Mouse (Mus musculus): Measurements from ENCODE around the gene Slfn5. TPM values are rescaled to one million over a fixed set of nuclear protein-coding genes. Genes with fewer than 3 reads are reported as not detected.
"Not testable (repeated sequence)": the region's sequence is repeated elsewhere in the genome, so short reads cannot be mapped to it uniquely, and the experiment has no call there.

The Slfn5 gene
- polyA plus RNA-seq, 1 experiment: not detected

DNA sequence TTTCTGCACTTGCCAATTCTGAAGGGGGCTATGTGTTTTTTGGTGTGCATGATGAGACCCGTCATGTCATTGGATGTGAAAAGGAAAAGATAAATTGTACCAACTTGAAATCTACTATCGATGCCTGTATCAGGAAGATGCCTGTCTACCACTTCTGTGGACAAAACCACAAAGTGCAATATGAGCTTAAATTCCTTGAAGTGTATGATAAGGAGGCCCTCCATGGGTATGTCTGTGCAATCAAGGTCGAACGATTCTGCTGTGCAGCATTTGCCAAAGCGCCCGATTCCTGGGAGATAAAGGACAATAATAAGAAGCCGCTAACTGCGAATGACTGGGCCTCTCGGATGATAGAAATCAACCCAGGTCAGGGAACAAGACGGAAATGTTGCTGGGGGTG lies 5.8 kb downstream of the Slfn5 start:
- Histone ChIP-seq H3K4me3 (ENCODE audit: insufficient read depth, low read depth, low read length) (no peak overlapping the region), H3K27ac (ENCODE audit: insufficient read depth, low read depth, low read length) (no peak overlapping the region), H3K4me1 (ENCODE audit: control insufficient read depth, insufficient read depth, low read length) (peaks cover 4% of the 10 kb centered on the region; the same call in 1 of the 2 replicates)
- no peak for TF ChIP-seq CTCF (IDR thresholded peaks at IDR 0.05; ENCODE audit: insufficient read depth, low read depth, low read length)
- no peak for TF ChIP-seq POLR2A (IDR thresholded peaks at IDR 0.05; ENCODE audit: insufficient read depth, low read depth, low read length)
- WGBS: 86% methylated on average over 10 of the region's 10 CpGs

GRCm38 (mm10) chr11:82959613-82960012 lies 8.5 kb downstream of the Slfn5 start:
- Histone ChIP-seq H3K4me3 (ENCODE audit: insufficient read depth, low read depth, low read length) (no peak overlapping the region), H3K4me1 (ENCODE audit: control insufficient read depth, insufficient read depth, low read length) (no peaks in the 10 kb centered on the region), H3K27ac (ENCODE audit: insufficient read depth, low read depth, low read length) (no peak overlapping the region)
- TF ChIP-seq CTCF (IDR thresholded peaks at IDR 0.05; ENCODE audit: insufficient read depth, low read depth, low read length): no peak
- no peak for TF ChIP-seq POLR2A (IDR thresholded peaks at IDR 0.05; ENCODE audit: insufficient read depth, low read depth, low read length)
- 10% methylated on average over 4 of the region's 4 CpGs for WGBS

GRCm38 (mm10) chr11:82961743-82962142 lies 10.6 kb downstream of the Slfn5 start:
- 52% methylated on average over 2 of the region's 2 CpGs for whole genome bisulfite sequencing
- H3K4me3 ChIP-seq (ENCODE audit: insufficient read depth, low read depth, low read length): no peak overlapping the region
- H3K27ac ChIP-seq (ENCODE audit: insufficient read depth, low read depth, low read length): no peak overlapping the region
- no peaks in the 10 kb centered on the region for H3K4me1 ChIP-seq (ENCODE audit: control insufficient read depth, insufficient read depth, low read length)
- TF ChIP-seq POLR2A (IDR thresholded peaks at IDR 0.05; ENCODE audit: insufficient read depth, low read depth, low read length): no peak

GRCm38 (mm10) chr11:82962215-82962614 lies 11.1 kb downstream of the Slfn5 start:
- WGBS: 92% methylated on average over 8 of the region's 8 CpGs
- no peaks in the 10 kb centered on the region for H3K4me1 ChIP-seq (ENCODE audit: control insufficient read depth, insufficient read depth, low read length)
- no peak for TF ChIP-seq CTCF (IDR thresholded peaks at IDR 0.05; ENCODE audit: insufficient read depth, low read depth, low read length)
- no peak for TF ChIP-seq POLR2A (IDR thresholded peaks at IDR 0.05; ENCODE audit: insufficient read depth, low read depth, low read length)
- no peak overlapping the region for H3K27ac ChIP-seq (ENCODE audit: insufficient read depth, low read depth, low read length)
- no peak overlapping the region for H3K4me3 ChIP-seq (ENCODE audit: insufficient read depth, low read depth, low read length)

DNA sequence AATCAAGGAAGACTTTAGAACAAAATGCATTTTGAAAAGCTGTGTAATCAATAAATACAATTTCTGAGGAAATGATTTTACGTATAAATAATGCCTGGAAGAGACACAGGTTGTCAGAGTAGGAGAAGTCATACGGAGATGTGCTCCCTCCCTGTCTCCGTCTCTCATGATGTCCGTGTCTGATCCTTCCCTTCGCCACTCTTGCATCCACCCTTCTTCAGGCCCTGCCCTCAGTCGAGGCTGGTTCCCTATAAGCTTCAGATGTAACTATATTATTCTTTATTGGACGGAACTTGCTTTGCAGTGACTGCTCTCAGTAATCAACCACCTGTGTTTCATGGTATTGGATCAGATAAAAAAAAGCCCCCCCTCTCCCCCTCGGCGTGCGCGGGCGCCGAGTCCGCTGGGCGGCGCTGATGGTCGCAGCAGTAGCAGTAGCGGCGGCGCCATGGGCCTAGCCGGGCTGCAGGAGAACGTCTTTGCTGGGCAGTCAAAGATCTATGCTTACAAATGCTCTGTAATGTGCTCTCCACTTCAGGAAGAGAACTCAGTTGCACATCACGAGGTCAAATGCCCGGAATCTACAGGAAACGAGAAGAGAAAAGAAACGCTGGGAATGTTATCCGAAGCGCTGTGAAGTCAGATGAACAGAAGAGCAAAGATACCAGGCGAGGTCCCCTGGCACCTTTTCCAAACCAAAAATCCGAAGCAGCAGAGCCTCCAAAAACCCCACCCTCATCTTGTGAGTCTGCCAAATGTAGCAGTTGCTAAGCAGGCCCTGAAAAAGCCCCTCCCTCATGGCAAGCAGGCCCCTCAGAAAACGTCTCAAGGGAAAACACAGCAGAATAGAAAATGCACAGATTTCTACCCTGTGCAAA lies 19.8 kb downstream of the Slfn5 start:
- WGBS: 12% methylated on average over 31 of the region's 31 CpGs
- H3K27ac ChIP-seq (ENCODE audit: insufficient read depth, low read depth, low read length): no peak overlapping the region
- peaks cover 5% of the 10 kb centered on the region for H3K4me1 ChIP-seq (ENCODE audit: control insufficient read depth, insufficient read depth, low read length)
- TF ChIP-seq CTCF (IDR thresholded peaks at IDR 0.05; ENCODE audit: insufficient read depth, low read depth, low read length) (peak; percentile 56; the same call in 1 of the 2 replicates), POLR2A (IDR thresholded peaks at IDR 0.05; ENCODE audit: insufficient read depth, low read depth, low read length) (no peak)
- H3K4me3 ChIP-seq (ENCODE audit: insufficient read depth, low read depth, low read length): peak overlapping the region; percentile 18

DNA sequence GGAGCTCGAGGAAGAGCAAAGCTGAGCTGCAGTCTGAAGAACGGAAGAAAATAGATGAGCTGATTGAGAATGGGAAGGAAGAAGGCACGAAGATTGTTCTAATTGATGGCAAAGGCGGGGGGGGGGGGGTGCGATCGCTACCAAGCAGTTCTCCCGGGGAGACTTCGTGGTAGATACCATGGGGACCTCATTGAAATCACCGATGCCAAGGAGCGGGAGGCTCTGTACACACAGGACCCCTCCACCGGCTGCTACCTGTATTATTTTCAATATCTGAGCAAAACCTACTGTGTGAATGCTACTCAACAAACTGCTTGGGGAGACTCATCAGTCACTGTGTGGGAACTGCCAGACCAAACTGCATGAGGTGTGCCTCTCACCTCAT lies 20.4 kb downstream of the Slfn5 start:
- TF ChIP-seq CTCF (IDR thresholded peaks at IDR 0.05; ENCODE audit: insufficient read depth, low read depth, low read length) (no peak), POLR2A (IDR thresholded peaks at IDR 0.05; ENCODE audit: insufficient read depth, low read depth, low read length) (no peak)
- 63% methylated on average over 11 of the region's 11 CpGs for WGBS
- no peak overlapping the region for H3K4me3 ChIP-seq (ENCODE audit: insufficient read depth, low read depth, low read length)
- H3K27ac ChIP-seq (ENCODE audit: insufficient read depth, low read depth, low read length): no peak overlapping the region
- peaks cover 5% of the 10 kb centered on the region for H3K4me1 ChIP-seq (ENCODE audit: control insufficient read depth, insufficient read depth, low read length)

- Histone ChIP-seq H3K4me1 (ENCODE audit: control insufficient read depth, insufficient read depth, low read length) (peaks cover 5% of the 10 kb centered on the region), H3K27ac (ENCODE audit: insufficient read depth, low read depth, low read length) (no peak overlapping the region), H3K4me3 (ENCODE audit: insufficient read depth, low read depth, low read length) (no peak overlapping the region)
- no peak for TF ChIP-seq POLR2A (IDR thresholded peaks at IDR 0.05; ENCODE audit: insufficient read depth, low read depth, low read length)
- no peak for TF ChIP-seq CTCF (IDR thresholded peaks at IDR 0.05; ENCODE audit: insufficient read depth, low read depth, low read length)
- 75% methylated on average over 5 of the region's 5 CpGs for WGBS
Observed at GRCm38 (mm10) chr11:82973916-82974315, 22.8 kb downstream of the Slfn5 start.

GRCm38 (mm10) chr11:82982409-82982808 lies 31.3 kb downstream of the Slfn5 start:
- not testable (repeated sequence) for H3K4me3 ChIP-seq (ENCODE audit: insufficient read depth, low read depth, low read length); H3K27ac ChIP-seq (ENCODE audit: insufficient read depth, low read depth, low read length); H3K4me1 ChIP-seq (ENCODE audit: control insufficient read depth, insufficient read depth, low read length)
- WGBS: 99% methylated on average over 2 of the region's 2 CpGs

- Histone ChIP-seq H3K27ac (ENCODE audit: insufficient read depth, low read depth, low read length) (no peak overlapping the region), H3K4me1 (ENCODE audit: control insufficient read depth, insufficient read depth, low read length) (no peaks in the 10 kb centered on the region), H3K4me3 (ENCODE audit: insufficient read depth, low read depth, low read length) (no peak overlapping the region)
- TF ChIP-seq CTCF (IDR thresholded peaks at IDR 0.05; ENCODE audit: insufficient read depth, low read depth, low read length) (no peak), POLR2A (IDR thresholded peaks at IDR 0.05; ENCODE audit: insufficient read depth, low read depth, low read length) (no peak)
- WGBS: 86% methylated on average over 17 of the region's 17 CpGs
Observed at GRCm38 (mm10) chr11:82983193-82983592, 32.0 kb downstream of the Slfn5 start.
